Mouse (Mus musculus): ENCODE results near the gene Mb21d2. TPM values are rescaled to one million over a fixed set of nuclear protein-coding genes. Genes with fewer than 3 reads are reported as not detected.

The Mb21d2 gene
- polyA plus RNA-seq (2012) = not detected in 2 replicates

DNA sequence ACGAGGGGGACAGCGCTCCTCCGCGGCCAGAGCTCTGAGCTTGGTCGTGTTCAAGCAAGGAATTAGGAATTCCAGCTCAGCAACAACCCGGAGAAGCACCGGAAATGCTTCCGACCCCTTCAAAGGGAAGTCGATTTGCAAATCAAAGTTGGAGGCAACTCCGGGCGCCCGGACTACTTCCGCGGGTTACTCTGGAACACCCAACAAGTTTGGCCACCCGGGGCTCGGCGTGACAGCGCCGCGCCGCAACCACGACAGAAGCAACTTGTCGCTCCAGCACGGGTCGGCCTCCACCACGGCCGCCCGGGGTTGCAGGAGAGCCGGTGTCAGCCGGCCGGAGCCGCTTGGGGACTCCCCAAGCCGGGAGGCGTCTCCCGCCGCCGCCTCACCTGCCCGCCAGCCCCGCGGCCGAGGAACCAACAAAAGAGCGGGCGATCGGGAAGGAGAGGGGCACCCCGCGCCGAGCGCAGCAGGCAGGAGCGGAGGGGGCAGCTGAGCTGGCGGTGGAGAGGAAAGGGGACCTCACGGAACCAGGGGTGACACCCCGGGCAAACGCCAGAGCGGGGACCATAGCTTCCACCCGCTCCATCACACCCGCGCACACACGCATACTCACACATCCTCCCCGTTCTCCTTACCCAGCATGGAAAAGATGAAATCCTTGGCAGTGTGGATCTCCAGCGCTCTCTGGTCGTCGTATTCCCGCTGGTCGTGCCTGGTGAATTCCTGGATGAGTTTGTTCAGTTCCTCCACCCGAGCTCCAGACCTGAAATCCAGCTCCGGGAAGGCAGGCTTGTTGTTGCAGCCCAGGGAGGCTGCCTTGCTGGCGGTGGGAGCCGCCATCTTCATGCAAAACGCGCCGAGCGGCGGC, at the start of gene Mb21d2:
TSS of gene Mb21d2 (minus strand) at position 859 of the 871 bp plus-strand sequence.
- Histone ChIP-seq H3K27me3 (ENCODE audit: control insufficient read depth) (peaks cover 44% of the 10 kb centered on the region), H3K36me3 (ENCODE audit: control insufficient read depth) (no peaks in the 10 kb centered on the region), H3K4me1 (ENCODE audit: control insufficient read depth) (no peaks in the 10 kb centered on the region), H3K9me3 (ENCODE audit: control insufficient read depth, low read length) (no peaks in the 10 kb centered on the region), H3K4me3 (replicated peaks) (peak within 1 kb of the TSS; percentile 51)
- TF ChIP-seq GATA1 (IDR thresholded peaks at IDR 0.05; ENCODE audit: low read length) (no peak), TAL1 (IDR thresholded peaks at IDR 0.05; ENCODE audit: low read length) (no peak)

DNA sequence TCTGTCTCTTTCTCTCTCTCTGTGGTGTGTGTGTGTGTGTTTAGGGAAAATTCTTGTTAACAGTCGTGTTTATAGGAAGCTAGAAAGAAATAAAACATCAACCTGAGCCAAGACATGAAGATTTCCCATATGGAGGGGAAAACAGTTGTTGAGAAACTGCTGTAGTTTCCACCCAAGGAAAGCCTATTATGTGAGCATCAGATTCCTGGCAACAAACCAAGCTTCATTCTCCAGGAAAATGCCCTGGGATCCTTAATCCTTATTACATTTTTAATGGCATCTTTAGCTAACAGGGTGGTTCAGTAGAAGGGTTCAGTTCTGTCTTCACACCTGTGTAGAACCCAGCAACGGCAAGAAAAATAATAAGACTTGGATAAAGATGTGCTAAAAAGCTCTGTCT, 36.8 kb upstream of the Mb21d2 start:
- H3K9me3 ChIP-seq (ENCODE audit: control insufficient read depth, low read length) = no peaks in the 10 kb centered on the region
- H3K4me3 ChIP-seq (replicated peaks) = no peak overlapping the region
- no peaks in the 10 kb centered on the region for H3K27me3 ChIP-seq (ENCODE audit: control insufficient read depth)
- TF ChIP-seq TAL1 (IDR thresholded peaks at IDR 0.05; ENCODE audit: low read length) (no peak), GATA1 (IDR thresholded peaks at IDR 0.05; ENCODE audit: low read length) (no peak)
- no peaks in the 10 kb centered on the region for H3K4me1 ChIP-seq (ENCODE audit: control insufficient read depth)
- H3K36me3 ChIP-seq (ENCODE audit: control insufficient read depth) = no peaks in the 10 kb centered on the region

DNA sequence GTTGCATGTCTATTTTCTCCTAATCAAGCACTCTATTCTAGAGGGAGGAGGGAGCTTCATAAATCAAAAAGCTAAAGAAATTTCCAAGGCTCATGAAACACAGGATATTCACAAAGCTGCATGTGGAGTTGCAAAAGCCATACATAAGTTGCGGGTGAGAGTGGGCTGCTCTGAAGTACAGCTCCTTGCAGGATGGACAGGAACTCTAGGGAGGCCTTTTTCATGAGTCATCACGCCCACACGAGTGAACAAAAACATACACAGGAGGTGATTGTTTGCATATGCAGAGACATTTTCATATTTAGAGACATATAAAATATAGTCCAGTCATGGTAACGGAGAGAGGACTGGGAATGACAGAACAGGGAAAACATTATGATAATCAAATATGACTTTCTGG, 34.6 kb upstream of the Mb21d2 start:
- H3K36me3 ChIP-seq (ENCODE audit: control insufficient read depth) = no peaks in the 10 kb centered on the region
- no peak overlapping the region for H3K4me3 ChIP-seq (replicated peaks)
- no peaks in the 10 kb centered on the region for H3K27me3 ChIP-seq (ENCODE audit: control insufficient read depth)
- no peaks in the 10 kb centered on the region for H3K9me3 ChIP-seq (ENCODE audit: control insufficient read depth, low read length)
- no peaks in the 10 kb centered on the region for H3K4me1 ChIP-seq (ENCODE audit: control insufficient read depth)
- TF ChIP-seq GATA1 (IDR thresholded peaks at IDR 0.05; ENCODE audit: low read length) = no peak
- TF ChIP-seq TAL1 (IDR thresholded peaks at IDR 0.05; ENCODE audit: low read length) = no peak

DNA sequence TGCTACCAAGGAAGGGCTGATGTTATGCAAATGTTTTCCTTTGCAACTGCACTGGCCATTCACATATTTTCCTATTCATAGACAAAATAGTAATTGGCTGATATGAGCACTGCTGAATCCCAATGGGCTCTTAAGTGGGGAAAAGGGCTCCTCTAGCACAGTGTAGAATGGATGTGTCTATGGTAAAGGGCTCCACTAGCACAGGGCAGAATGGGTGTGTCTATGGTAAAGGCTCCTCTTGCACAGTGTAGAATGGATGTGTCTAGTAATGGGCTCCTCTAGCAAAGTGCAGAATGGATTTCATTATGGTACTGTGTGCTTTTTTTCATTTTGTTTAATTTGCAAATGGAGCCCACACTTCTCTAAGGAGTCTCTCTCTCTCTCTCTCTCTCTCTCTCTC, 33.5 kb upstream of the Mb21d2 start:
- H3K27me3 ChIP-seq (ENCODE audit: control insufficient read depth) = no peaks in the 10 kb centered on the region
- H3K4me3 ChIP-seq (replicated peaks) = no peak overlapping the region
- H3K9me3 ChIP-seq (ENCODE audit: control insufficient read depth, low read length) = no peaks in the 10 kb centered on the region; the same call in 1 of the 2 replicates
- no peaks in the 10 kb centered on the region for H3K36me3 ChIP-seq (ENCODE audit: control insufficient read depth)
- no peaks in the 10 kb centered on the region for H3K4me1 ChIP-seq (ENCODE audit: control insufficient read depth)
- TF ChIP-seq TAL1 (IDR thresholded peaks at IDR 0.05; ENCODE audit: low read length) (no peak), GATA1 (IDR thresholded peaks at IDR 0.05; ENCODE audit: low read length) (no peak)

DNA sequence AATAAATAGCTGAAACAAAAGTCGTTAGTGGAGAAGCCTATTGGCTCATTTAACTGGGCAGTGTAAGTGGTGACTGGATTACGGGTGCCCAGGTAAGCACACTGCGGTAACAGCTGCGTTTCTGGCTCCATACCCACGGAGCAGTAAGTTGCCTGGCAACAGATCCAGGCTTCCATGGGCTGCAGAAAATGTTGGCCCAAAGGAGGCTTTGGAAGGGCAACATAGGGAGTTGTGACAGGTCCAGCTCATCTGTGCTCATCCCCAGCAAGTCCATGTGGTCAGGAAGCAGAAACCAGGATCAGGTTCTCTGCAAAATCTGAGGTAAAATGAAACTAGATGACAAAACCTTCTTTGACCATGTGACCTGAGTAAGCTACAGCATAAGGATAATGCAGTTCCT, 20.3 kb upstream of the Mb21d2 start:
- no peaks in the 10 kb centered on the region for H3K36me3 ChIP-seq (ENCODE audit: control insufficient read depth)
- TF ChIP-seq GATA1 (IDR thresholded peaks at IDR 0.05; ENCODE audit: low read length) = no peak
- TF ChIP-seq TAL1 (IDR thresholded peaks at IDR 0.05; ENCODE audit: low read length) = no peak
- peaks cover 5% of the 10 kb centered on the region; the same call in 1 of the 2 replicates for H3K9me3 ChIP-seq (ENCODE audit: control insufficient read depth, low read length)
- H3K4me1 ChIP-seq (ENCODE audit: control insufficient read depth) = no peaks in the 10 kb centered on the region
- no peak overlapping the region for H3K4me3 ChIP-seq (replicated peaks)
- no peaks in the 10 kb centered on the region for H3K27me3 ChIP-seq (ENCODE audit: control insufficient read depth)

DNA sequence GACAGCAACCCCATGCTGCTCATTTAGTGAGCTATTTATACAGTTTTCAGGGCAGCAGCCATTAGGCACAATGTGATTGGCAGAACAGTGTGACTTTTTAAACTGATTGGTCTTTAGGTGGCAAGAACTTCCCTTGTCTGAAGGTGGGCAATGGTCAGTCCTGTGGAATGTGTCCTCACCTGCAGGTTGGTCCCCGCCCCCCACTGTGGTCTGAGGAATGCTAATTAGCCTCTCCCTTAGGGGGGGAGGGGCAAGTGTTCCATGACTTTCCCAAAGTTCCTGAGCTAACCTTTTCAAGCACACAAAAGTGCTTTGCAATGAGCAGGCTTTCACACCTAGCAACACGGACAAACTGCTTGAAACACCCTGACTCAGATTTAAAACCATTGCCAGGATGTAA, 13.8 kb upstream of the Mb21d2 start:
- Histone ChIP-seq H3K27me3 (ENCODE audit: control insufficient read depth) (no peaks in the 10 kb centered on the region), H3K4me1 (ENCODE audit: control insufficient read depth) (no peaks in the 10 kb centered on the region), H3K9me3 (ENCODE audit: control insufficient read depth, low read length) (peaks cover 3% of the 10 kb centered on the region; the same call in 1 of the 2 replicates), H3K4me3 (replicated peaks) (no peak overlapping the region), H3K36me3 (ENCODE audit: control insufficient read depth) (no peaks in the 10 kb centered on the region)
- TF ChIP-seq TAL1 (IDR thresholded peaks at IDR 0.05; ENCODE audit: low read length) (no peak), GATA1 (IDR thresholded peaks at IDR 0.05; ENCODE audit: low read length) (no peak)

DNA sequence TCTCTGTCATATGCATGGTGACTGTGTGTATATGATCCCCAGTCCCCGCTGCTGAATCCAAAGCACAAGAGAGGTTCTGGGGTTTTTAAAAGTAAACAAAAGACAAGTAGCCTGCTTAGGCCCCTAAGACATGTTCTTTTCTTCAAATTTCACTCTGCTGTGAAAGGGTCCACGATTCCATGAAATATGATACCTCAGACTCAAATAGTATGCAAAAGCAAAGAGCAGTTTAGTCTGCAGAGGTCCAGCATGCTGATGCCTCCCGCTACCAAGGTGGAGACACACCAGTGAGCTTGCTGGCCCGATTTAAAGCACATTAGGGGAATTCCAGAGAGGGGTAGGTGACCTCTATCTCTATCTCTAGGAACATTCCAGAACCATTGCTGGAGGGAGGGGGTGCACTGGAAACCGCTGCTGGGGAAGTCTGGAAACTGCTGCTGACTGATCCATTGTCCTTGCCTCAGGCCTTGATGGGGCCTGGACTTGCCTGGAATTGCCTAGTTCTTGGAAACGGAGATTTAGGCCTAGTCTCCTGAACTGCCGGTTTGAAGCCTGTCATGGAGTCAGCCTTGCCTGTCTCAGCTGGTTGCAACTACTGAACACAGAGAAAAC, 6.8 kb upstream of the Mb21d2 start:
- H3K9me3 ChIP-seq (ENCODE audit: control insufficient read depth, low read length) = no peaks in the 10 kb centered on the region

DNA sequence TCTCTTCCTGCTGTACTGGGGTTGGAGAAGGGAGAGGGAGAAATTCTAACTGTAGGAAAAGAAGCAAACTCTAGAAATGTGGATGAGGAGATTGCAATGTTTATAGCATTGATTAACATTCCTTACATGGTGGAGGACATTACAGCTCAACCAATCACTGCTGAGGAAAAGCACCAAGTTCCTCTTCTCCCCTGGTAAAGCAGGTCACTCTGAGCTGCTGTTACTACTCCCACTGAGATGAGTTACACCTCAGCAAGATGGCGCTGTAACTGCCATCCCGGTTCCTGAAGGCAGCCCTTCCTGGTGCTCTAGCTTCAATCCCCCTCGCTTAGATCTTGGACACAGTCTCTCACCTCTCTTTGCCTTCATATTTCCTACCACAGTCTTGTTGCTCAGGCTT, 6.2 kb upstream of the Mb21d2 start:
- H3K36me3 ChIP-seq (ENCODE audit: control insufficient read depth) = no peaks in the 10 kb centered on the region
- peaks cover 8% of the 10 kb centered on the region for H3K27me3 ChIP-seq (ENCODE audit: control insufficient read depth)
- H3K4me3 ChIP-seq (replicated peaks) = no peak overlapping the region
- H3K9me3 ChIP-seq (ENCODE audit: control insufficient read depth, low read length) = no peaks in the 10 kb centered on the region
- H3K4me1 ChIP-seq (ENCODE audit: control insufficient read depth) = no peaks in the 10 kb centered on the region
- TF ChIP-seq GATA1 (IDR thresholded peaks at IDR 0.05; ENCODE audit: low read length) = no peak
- TF ChIP-seq TAL1 (IDR thresholded peaks at IDR 0.05; ENCODE audit: low read length) = no peak

More for the DNA sequence above, 6.8 kb upstream of the Mb21d2 start:
- Histone ChIP-seq H3K4me1 (ENCODE audit: control insufficient read depth) (no peaks in the 10 kb centered on the region), H3K4me3 (replicated peaks) (no peak overlapping the region), H3K36me3 (ENCODE audit: control insufficient read depth) (no peaks in the 10 kb centered on the region), H3K27me3 (ENCODE audit: control insufficient read depth) (peaks cover 2% of the 10 kb centered on the region)
- TF ChIP-seq TAL1 (IDR thresholded peaks at IDR 0.05; ENCODE audit: low read length) (no peak), GATA1 (IDR thresholded peaks at IDR 0.05; ENCODE audit: low read length) (no peak)

DNA sequence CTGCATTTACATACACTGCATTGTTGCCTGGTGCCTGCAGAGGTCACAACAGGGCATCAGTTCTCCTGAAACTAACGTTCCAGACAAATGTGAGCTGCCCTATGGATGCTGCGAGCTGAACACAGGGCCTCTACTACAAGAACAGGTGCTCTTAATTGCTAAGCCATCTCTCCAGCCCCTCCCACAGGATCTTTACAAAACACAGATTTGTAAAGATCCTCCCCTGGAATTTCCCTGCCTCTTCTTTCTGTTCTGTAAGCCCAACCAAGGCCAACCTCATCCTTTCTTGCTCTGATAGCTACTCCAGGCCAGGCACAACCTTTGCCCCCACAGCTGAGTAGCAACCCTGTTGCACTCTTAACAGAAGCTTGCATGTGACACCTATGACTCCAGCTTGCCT, 1.7 kb upstream of the Mb21d2 start:
- Histone ChIP-seq H3K4me3 (replicated peaks) (no peak overlapping the region), H3K4me1 (ENCODE audit: control insufficient read depth) (no peaks in the 10 kb centered on the region), H3K9me3 (ENCODE audit: control insufficient read depth, low read length) (no peaks in the 10 kb centered on the region), H3K27me3 (ENCODE audit: control insufficient read depth) (peaks cover 44% of the 10 kb centered on the region), H3K36me3 (ENCODE audit: control insufficient read depth) (no peaks in the 10 kb centered on the region)
- TF ChIP-seq TAL1 (IDR thresholded peaks at IDR 0.05; ENCODE audit: low read length) (no peak), GATA1 (IDR thresholded peaks at IDR 0.05; ENCODE audit: low read length) (no peak)
